Mouse (Mus musculus) G1E (cell line): ENCODE results near the gene Akap12. TPM values are rescaled to one million over a fixed set of nuclear protein-coding genes. Genes with fewer than 3 reads are reported as not detected.

Experiments
- ATAC-seq: 2 replicates; pipeline ENCODE4 v1.8.0; 2016; ENCODE audit warnings: mild to moderate bottlenecking; ENCODE audit not compliant: insufficient number of reproducible peaks, poor library complexity, low FRiP score, severe bottlenecking; ENCODE audit errors: extremely low read depth
- DNase-seq: peaks from one replicate; pipeline ENCODE4 v3.0.0; 2012; ENCODE audit warnings: low spot score
- H3K27me3 ChIP-seq: 2 replicates; pipeline ENCODE4 v1.6.1; 2012; ENCODE audit warnings: mild to moderate bottlenecking, low read length, inconsistent platforms; ENCODE audit not compliant: insufficient read depth
- H3K36me3 ChIP-seq: replicated peaks from 2 replicates; pipeline ENCODE3; 2012; ENCODE audit warnings: mild to moderate bottlenecking, inconsistent platforms
- H3K4me1 ChIP-seq: 2 replicates; pipeline ENCODE4 v1.6.1; 2012; ENCODE audit warnings: low read depth, low read length, inconsistent platforms, mixed read lengths; ENCODE audit not compliant: insufficient read depth
- H3K4me3 ChIP-seq: 2 replicates; pipeline ENCODE4 v1.5.1; 2012; ENCODE audit warnings: low read depth, mild to moderate bottlenecking, inconsistent platforms, low read length, moderate library complexity, mixed read lengths
- H3K9me3 ChIP-seq: replicated peaks from 2 replicates; pipeline ENCODE4 v1.6.1; 2012; ENCODE audit warnings: inconsistent platforms
- CTCF ChIP-seq: IDR thresholded peaks from 2 replicates; pipeline ENCODE4 v1.5.1; 2012; ENCODE audit warnings: low read depth, low read length, inconsistent platforms, mixed read lengths
- GATA1 ChIP-seq: IDR thresholded peaks from 2 replicates; pipeline ENCODE4 v1.6.1; 2012; ENCODE audit warnings: borderline replicate concordance, low read length, inconsistent platforms, mixed read lengths
- GATA2 ChIP-seq: IDR thresholded peaks from 2 replicates; pipeline ENCODE4 v1.6.1; 2012; ENCODE audit warnings: low read depth, low read length, inconsistent platforms, borderline replicate concordance
- POLR2AphosphoS5 ChIP-seq: IDR thresholded peaks from 2 replicates; pipeline ENCODE4 v1.6.1; 2012; ENCODE audit warnings: low read depth, low read length, inconsistent platforms; ENCODE audit not compliant: insufficient replicate concordance
- TAL1 ChIP-seq: conservative IDR thresholded peaks from 2 replicates; pipeline ENCODE4 v1.6.1; 2012; ENCODE audit warnings: low read depth, low read length, inconsistent platforms, mixed read lengths
- polyA plus RNA-seq: library from polyadenylated mRNA; stranded (reverse); fragments of >175 nt; gene quantifications from 2 replicates; pipeline ENCODE4 v1.2.3, GENCODE M21; 2012
- total RNA-seq, 2 experiments: library from RNA; stranded (forward) in 1 of 2; stranded (reverse) in 1 of 2; fragments of 200-1000 nt in 1 of 2; fragments of >200 nt in 1 of 2; fragmentation: Nextera tagmentation in 1 of 2; gene quantifications; 2 replicates each; pipeline ENCODE4 v1.2.3; 2014 to 2017

Akap12 gene
- total and polyA plus RNA-seq, 3 experiments, result 0.11 TPM; not detected in 2

DNA sequence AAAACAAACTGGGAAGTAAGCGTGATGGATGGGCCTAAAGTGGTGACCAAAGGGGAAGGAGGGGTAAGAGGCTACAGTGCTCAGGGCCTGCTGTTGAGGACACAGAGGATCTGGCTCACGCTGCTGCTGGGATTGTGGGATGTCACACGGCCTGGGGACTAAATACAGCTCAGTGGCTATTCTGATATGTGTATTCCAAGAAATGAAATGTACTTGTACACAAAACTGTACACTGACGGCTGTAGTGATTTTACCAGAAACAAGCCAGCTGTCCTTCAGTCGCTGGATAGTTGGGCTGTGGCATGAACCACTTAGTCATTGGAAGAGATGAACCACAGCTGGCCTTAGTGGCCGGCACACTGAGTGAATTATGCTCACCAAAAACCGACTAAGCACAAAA is 110.3 kb downstream of the Akap12 start:
- Histone ChIP-seq H3K4me3 (no peak overlapping the region), H3K27me3 (no peaks in the 10 kb centered on the region), H3K36me3 (peaks cover 43% of the 10 kb centered on the region), H3K9me3 (no peaks in the 10 kb centered on the region), H3K4me1 (no peaks in the 10 kb centered on the region)
- ATAC-seq (no peak), DNase-seq (no peak)
- no peak for TF ChIP-seq TAL1
- TF ChIP-seq GATA1, result no peak
- no peak for TF ChIP-seq GATA2
- TF ChIP-seq CTCF, result no peak
- TF ChIP-seq POLR2AphosphoS5, result no peak

DNA sequence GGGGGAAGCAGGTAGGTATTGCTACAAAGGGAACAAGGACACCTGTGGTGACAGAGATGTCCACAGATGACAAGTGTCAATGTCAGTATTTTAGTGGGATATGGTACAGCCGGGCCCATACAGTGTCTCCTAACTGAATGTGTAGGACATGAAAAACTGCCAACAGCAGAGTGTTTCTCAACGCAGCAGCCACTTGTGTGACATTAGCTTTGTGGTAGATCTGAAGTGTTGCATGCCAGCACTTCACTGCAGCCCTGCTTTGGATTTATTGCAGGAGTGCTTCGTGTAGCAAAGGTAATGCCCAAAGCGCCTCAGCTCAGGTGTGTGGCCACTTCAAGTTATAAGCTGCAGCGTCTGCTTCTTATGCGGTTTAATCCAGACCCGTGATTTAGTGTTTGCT is 110.8 kb downstream of the Akap12 start:
- TF ChIP-seq TAL1, result no peak
- no peak for TF ChIP-seq CTCF
- TF ChIP-seq GATA1, result no peak
- H3K4me1 ChIP-seq, result no peaks in the 10 kb centered on the region
- H3K27me3 ChIP-seq, result no peaks in the 10 kb centered on the region
- no peaks in the 10 kb centered on the region for H3K9me3 ChIP-seq
- DNase-seq (no peak), ATAC-seq (no peak)
- peaks cover 39% of the 10 kb centered on the region for H3K36me3 ChIP-seq
- no peak overlapping the region for H3K4me3 ChIP-seq

DNA sequence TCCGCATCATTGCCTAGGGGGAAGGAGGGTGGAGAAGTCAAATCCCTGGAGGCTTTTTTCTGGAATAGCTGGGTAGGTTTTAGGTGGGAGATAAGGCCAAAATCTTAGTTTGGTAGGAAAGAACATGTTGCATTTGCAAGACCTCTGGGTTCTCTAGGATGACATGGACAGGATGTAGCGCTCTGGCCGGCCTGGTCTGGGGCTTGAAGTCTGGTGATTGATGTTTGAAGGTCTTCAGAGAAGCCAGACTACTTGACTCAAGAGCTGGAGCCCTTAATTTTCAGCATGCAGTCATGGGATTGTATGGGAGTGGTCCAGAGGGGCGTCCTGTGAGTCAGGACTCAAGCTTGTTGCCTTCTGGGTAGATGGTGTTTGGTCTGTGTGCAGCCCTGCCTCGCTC is 114.6 kb downstream of the Akap12 start:
- DNase-seq (no peak), ATAC-seq (no peak)
- peaks cover 21% of the 10 kb centered on the region for H3K36me3 ChIP-seq
- H3K4me1 ChIP-seq, result peaks cover 13% of the 10 kb centered on the region
- TF ChIP-seq CTCF (no peak), GATA2 (no peak), TAL1 (no peak), POLR2AphosphoS5 (no peak), GATA1 (no peak)
- no peaks in the 10 kb centered on the region for H3K27me3 ChIP-seq
- H3K4me3 ChIP-seq, result no peak overlapping the region
- H3K9me3 ChIP-seq, result no peaks in the 10 kb centered on the region

DNA sequence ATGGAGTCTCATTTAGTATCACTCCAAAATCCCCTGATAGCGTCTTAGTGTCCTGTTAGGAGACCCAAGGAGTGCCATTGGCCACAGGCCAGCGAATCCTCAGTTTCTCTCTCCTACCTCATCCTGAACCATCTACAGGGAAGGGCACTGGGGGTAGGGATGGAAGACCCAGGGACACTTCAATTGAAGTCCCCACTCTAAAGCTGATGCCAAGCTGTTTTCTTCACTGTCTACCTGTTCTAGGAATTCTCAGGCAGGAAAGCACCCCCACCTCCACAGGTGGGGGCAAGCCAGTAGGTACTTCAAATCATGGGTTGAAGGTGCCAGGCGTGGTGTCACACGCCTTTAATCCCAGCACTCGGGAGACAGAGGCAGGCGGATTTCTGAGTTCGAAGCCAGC is 118.1 kb downstream of the Akap12 start:
- peaks cover 31% of the 10 kb centered on the region for H3K4me1 ChIP-seq

DNA sequence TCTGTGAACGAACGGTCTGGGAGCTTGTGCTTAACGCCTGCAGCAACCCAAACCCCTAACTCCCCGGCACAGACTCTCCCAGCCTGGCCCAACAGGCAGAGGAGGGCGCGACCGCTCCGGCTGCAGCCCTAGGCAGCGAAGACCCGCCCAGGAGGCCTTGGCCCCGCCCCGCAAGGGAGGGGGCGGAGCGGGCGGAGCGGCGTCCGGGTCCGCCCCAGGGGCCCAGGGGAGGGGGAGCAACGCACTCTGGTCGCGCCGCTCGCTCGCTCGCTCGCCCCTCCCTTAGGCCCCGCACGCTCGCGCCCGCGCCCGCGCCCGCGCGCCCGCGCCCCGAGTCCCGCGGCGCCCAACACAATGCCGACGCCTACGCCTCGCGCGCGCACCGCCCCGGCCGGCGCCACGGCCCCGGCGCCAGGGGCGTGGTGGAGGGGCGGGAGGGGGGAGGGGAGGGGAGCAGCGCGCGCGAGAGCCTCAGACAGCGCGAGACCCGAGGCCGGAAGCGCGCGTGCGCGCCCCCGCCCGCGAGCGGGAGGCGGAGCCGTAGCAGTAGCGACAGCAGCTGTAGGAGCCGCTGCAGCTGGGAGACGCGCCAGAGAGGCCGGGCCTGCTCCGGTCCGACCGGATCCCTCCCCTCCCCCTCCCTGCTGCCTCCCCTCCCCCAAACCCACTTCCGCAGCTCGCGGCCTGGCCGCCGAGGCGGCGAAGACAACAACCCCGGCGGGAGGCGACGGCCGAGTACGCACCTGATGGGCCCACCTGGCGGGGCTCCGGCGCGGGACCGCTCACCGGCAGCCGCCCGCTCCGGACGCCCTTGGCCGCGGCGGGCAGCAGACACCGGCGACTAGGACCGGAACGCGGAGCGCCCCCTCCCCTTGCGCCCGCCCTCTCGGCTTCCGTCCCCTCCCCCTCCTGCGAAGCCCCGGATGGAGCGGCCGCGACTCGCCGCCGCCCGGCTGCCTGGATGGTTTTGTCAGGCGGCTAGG is 120.7 kb downstream of the Akap12 start:
- Histone ChIP-seq H3K27me3 (no peaks in the 10 kb centered on the region), H3K36me3 (peaks cover 35% of the 10 kb centered on the region), H3K4me3 (peak overlapping the region; percentile 90), H3K4me1 (peaks cover 56% of the 10 kb centered on the region), H3K9me3 (no peaks in the 10 kb centered on the region)
- ATAC-seq, result peak; percentile 79
- no peak for TF ChIP-seq TAL1
- TF ChIP-seq GATA2, result no peak
- no peak for TF ChIP-seq GATA1
- no peak for TF ChIP-seq POLR2AphosphoS5
- TF ChIP-seq CTCF, result no peak
- DNase-seq, result peak; percentile 90

More for the DNA sequence above, 118.1 kb downstream of the Akap12 start:
- Histone ChIP-seq H3K4me3 (no peak overlapping the region), H3K27me3 (no peaks in the 10 kb centered on the region), H3K36me3 (peaks cover 25% of the 10 kb centered on the region), H3K9me3 (no peaks in the 10 kb centered on the region)
- ATAC-seq, result no peak
- DNase-seq, result no peak
- no peak for TF ChIP-seq CTCF
- no peak for TF ChIP-seq GATA1

DNA sequence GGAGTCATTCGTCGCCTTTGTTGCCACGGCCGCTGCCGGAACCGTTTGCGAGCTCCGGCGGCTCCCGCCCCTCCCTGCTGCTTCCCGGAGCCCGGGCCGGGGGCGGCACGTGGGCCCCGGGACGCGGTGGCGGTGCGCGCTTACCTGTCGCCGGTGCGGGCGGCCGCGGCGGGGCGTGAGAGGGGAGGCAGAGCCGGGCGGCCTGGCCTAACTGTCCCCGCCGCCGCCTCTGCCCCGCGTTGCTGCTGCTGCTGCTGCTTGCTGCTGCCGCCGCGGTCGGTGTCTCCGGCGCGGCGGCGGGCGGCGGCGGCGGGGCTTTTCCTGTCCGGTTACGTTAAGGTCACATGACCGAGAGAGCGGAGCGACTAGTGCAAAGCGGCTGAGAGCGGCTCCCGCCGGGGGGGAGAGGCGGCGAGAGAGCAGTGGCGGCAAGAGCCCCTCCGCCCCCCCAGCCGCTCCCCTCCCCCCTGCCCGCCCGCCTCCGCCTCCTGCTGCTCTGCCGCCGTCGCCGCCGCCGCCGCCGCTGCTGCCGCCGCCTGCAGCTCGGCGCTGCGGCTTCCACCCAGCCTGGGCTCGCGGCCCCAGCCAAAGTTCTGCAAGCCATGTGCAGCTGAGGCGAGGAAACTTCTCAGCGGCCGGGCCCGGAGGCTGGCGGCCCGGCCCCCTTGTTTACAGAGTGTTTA is 121.7 kb downstream of the Akap12 start, which contains the start of gene Zbtb2:
TSS of gene Zbtb2 (minus strand) at position 408 of the 683 bp plus-strand sequence.
- peaks cover 58% of the 10 kb centered on the region for H3K4me1 ChIP-seq
- peaks cover 39% of the 10 kb centered on the region for H3K36me3 ChIP-seq
- no peak for ATAC-seq
- no peaks in the 10 kb centered on the region for H3K27me3 ChIP-seq
- TF ChIP-seq POLR2AphosphoS5, result no peak
- no peak for TF ChIP-seq GATA1
- TF ChIP-seq GATA2, result no peak
- no peak for TF ChIP-seq TAL1
- no peak for TF ChIP-seq CTCF
- peak; percentile 44 for DNase-seq
- H3K4me3 ChIP-seq, result peak within 1 kb of the TSS; percentile 90
- H3K9me3 ChIP-seq, result no peaks in the 10 kb centered on the region
